Mouse (Mus musculus): Measurements from ENCODE around the gene Magi1. TPM values are rescaled to one million over a fixed set of nuclear protein-coding genes. Genes with fewer than 3 reads are reported as not detected.

The Magi1 gene
- total RNA-seq, 2 experiments from 2014 or later, result 27.2 to 29.0 TPM

DNA sequence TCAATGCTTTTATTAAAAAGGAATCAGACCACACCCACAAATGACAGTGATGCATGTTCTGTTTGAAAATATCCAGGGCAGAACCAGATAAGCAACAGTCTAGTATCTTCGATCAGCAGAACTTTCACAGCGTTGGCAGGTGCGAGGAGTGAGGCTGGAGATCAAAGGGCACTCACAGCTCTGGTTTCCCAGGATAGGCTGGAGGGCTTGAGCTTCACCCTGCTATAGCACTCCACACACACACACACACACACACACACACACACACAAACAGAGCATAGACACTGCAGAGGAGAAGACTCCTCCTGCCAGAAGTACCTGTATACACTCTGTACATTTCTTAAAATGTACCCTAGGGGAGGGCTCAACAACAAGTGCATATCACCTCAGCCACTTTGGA is 214.3 kb downstream of the Magi1 start:
- DNase-seq (ENCODE audit: low spot score in 2 of 2), result no peak

DNA sequence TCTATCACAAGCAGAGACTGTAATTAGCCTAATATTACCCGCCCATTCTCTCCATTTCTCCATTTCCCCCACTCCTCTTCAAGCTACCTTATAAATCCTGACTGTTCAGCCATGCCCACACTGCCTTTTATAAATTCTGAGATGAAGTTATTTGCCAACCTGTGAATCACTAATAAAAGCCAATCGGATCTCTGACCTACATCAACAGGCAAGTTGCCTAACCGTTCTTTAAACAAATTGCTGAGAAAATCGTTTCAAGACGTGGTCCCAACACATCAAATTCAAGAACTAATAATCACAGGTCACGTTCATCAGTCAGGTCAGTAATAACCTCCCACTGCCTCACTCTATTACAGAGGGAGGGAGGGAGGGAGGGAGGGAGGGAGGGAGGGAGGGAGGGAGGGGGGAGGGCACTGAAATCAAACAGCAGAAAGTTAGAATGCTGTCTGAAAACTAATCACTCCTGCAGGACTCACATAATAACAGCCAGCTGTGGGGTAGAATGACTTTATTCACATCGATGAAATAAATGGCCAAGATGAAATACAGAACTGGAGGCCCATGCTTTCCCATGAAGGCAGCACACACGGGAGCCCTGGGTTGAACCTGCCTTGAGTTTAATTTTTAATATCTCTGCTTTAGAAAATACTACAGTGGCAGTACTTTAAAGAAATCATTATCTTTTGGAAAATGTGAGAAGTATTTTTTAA is 215.8 kb downstream of the Magi1 start:
- DNase-seq (ENCODE audit: low spot score in 2 of 2), result no peak

DNA sequence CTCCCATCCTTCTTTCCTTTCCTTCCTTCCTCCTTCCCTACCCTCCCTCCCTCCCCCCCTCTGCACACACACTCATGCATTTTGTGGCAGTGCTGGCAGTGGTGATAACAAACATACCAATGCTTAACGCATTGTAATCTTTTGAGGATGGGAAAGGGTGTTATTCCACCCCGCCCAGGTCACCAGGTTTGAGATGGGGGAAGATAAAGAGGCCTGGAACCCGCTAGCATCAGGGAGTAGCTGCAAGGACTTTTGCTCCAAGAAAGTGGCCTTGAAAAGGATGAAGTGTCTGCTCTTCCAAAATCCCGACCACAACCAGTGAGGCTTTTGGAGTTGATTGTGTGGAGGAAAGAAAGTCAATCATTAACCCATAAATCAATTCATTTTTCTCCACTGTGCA is 218.9 kb downstream of the Magi1 start:
- DNase-seq (ENCODE audit: low spot score in 2 of 2), result no peak

DNA sequence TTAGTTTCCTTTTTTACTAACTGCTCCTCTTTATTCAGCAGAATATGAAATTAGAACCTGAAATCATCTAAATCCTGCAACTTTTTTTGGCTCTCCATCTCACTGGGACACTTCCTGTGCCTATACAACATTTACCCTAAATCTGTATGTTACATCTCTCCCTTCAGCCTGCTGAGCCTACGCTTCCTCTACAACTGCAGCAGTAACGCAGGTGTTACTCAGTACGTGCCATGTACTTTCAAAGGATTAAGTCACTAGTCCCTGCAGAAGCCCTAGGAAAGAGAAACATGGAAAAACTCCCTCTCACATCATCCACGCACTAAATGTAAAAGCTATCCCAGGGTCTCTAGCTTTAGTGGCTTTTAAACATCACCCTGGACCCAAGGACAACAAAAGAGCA is 220.2 kb downstream of the Magi1 start:
- DNase-seq (ENCODE audit: low spot score in 2 of 2), result no peak

DNA sequence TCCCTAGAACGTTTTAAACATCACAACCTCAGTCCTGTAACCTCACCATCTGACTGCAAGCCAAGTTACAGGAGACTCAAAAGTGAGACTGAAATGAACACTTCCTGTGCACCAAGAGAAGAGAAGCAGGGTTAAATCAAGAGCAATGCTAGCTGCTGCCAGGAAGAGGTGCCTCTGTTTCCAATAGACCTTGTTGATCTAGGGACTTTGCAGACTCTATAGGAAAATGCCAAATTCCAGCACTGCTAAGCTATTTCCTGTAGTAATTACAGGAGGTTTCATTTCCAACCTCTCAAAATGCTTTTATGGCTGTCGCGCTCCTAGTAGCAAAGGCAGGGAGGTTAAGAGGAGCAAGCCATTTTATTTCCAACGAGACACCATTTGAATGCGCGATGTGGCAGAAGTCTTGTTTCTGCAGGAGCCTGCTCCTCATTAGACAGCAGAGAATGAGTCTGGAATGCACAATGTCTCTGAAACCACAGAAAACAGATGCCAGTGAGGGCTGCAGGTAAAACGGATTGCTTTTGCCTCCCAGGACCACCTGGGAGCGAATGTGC is 222.2 kb downstream of the Magi1 start:
- DNase-seq (ENCODE audit: low spot score in 2 of 2), result no peak

DNA sequence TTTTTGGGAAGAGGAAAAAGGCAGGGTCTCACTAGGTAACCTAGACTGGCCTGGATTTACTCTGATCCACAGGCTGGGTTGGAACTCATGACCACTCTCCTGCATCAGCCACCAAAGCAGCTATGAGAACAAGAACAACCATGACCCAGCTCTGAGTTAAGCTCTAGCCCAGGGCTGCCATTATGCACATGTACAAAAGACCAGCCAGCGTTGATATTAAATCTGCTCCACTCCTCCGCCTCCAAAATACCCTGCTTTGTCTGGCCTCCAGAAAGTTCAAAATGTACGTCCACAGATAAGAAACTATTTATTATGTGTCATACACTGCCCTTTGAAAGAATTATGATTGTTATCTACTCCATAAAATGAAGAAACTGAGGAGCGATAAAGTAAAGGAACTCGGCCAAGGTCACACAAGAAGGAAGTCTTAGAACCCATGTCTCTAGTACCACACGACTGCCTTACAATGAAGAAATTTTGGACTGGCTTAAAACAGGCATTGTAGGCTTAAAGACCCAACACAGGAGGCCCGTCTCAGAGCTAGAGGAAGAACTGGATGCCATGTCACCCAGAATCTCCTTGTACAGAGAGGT is 223.0 kb downstream of the Magi1 start:
- no peak for DNase-seq (ENCODE audit: low spot score in 2 of 2)

DNA sequence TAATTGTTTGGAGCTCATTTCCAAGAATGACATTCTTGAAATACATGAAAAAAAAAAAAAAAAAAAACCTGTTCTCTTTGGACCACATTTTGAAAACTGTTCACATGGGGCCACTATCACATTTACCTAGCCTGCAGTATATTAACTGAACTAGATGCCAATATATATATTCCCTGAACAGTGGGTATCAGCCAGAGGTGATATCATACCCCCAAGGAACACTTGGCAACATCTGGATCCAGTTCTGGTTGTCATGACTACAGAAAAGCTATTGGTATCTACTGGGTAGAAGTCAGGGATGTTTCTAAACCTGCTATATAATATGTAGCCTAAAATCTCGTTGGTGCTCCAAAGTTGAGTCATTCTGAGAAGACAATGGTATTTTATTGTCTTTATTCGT is 224.6 kb downstream of the Magi1 start:
- DNase-seq (ENCODE audit: low spot score in 2 of 2), result no peak

DNA sequence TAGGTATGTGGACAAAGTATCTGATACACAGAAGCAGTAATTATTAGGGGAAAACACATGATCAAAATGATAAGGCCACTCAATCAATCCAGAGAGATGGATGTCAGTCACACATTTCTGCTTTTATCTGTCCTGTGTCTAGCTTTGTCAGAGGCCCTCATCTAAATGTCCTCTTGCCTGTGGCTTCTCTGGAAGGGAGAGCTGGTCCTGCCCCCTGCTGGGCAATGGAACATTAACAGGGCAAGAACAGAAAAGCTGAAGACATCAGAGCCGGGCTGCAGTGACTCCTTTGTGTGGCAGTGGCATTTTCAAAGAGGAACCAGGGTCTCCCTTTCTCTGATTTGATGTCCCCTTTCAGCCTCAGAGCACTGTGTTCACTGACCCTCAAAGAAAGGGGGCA is 229.8 kb downstream of the Magi1 start:
- DNase-seq (ENCODE audit: low spot score in 2 of 2), result peak in 1 of 2 experiments; percentile 36

DNA sequence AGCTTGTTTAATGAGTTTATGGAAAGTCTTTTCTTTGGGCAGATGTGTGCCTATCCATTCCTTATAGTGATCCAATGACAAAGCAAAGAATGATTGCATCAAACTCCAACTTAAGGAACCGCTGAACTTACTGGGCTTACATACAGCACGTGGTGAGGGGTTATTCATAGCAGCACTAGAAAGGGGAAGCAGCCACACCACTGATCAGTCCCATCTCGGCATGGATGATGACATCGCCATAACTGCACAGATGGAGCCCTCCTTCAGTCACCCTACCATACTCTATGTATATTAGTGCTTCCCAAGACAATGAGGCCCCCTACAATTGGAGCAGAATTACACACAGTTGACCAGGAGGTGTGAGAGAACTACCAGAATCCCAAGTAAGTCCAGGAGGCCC is 238.5 kb downstream of the Magi1 start:
- no peak for DNase-seq (ENCODE audit: low spot score in 2 of 2)

DNA sequence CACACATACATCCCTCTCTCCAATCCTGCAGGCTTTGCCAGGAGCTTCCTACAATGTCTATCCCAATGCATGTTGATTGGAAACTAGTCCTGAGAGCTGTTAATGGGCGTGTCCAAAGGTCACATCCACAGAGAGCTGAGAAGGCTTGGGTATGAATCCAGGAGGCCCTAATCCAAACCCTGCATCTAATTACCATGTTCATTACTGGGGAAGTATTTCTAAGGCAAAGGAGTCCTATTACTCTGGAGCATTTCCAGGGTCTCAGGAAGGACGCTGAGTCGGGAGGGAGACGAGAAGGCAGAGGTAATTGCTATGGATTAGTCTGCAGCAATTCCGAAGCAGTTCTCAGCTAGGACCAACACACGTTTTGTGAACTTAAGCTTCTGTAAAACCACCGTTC is 240.3 kb downstream of the Magi1 start:
- no peak for DNase-seq (ENCODE audit: low spot score in 2 of 2)

DNA sequence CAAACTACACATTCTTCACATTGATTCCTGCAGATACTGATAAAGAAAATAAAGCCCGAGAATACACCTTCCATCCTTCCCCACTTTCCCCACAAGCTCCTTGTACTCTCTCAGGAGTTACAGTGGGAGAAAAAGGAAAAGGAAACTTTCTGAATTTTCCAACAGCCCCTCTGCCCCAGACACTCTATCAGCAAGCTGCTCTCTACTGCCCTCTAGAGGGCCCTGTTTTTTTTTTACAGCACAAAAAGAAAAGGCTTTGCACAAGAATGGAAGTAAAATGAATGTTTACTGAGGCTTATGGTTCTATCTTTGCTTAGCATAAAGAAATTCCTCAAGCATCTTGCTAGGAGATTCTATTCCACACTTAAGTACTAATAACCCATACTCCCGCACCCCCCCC is 243.6 kb downstream of the Magi1 start:
- no peak for DNase-seq (ENCODE audit: low spot score in 2 of 2)

DNA sequence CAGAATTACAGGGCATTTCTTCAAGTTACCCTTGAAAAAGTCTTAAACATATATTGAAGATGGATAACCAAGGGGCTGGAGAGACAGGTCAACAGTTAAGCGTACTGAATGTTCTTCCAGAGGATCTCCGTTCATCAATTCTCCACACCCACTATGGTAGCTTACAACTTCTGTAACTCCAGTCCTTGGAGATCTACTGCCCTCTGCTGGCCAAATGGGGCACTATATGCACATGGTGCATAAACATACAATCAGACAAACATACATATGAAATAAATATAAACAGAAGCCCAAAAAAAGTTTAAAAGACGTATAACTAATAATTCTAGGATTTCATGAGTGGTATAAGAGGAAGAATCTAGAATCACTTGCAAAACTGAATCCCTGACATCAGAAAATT is 244.8 kb downstream of the Magi1 start:
- no peak for DNase-seq (ENCODE audit: low spot score in 2 of 2)

DNA sequence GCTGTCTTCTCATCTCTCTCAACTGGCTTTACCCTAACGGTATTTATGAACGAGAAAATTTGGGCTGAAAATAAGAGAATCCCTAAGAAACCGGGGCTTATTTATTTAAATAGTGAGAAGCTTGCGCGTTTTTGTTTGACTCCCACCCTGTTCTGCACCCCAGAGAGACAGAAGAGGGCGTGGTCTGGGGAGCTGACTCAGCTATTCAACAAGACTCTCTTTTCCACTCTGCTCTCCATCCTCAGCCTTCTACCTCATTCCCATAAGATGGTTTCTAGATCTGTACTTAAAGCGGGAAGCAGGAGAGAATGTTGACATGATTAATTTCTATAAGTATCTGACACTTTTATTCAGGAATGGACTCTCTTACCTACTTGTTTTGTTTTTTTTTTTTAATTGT is 247.2 kb downstream of the Magi1 start:
- no peak for DNase-seq (ENCODE audit: low spot score in 2 of 2)

DNA sequence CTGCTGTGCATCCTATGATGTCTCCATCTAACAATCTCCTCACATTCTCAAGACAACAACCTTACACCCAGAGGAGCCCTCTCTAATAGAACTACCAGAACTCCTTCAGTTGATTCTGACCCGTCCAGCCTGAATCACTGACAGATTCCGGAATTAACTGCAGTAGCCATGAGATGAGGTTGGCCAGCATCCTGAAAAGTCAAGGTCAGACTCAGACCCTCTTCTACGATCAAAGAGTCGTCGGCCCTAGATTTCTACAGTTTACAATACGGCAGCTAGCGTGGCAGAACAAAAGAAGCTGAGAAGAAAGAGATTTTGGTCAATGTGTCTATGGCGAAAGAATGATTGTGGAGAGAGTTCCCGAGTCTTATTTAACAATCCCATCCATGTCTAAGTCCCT is 257.4 kb downstream of the Magi1 start:
- DNase-seq (ENCODE audit: low spot score in 2 of 2), result no peak

DNA sequence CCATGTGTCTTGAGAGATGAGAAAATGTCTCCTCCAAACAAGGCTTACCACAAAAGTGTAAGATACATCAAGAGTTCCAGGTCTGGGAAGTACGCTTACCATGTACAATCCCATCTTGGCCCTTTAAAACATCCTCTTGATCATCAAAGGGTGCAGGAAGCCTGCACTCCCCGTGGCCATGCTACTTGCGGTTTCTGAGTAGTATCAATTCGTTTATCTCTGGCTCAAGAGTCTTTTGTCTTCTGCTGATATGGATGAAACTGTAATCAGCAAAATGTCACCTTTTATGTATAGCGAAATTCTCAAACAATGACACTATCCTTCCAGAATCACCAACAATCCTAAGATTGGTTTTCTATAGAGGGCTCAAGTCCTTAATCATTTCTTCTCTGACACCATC is 261.3 kb downstream of the Magi1 start:
- no peak for DNase-seq (ENCODE audit: low spot score in 2 of 2)

DNA sequence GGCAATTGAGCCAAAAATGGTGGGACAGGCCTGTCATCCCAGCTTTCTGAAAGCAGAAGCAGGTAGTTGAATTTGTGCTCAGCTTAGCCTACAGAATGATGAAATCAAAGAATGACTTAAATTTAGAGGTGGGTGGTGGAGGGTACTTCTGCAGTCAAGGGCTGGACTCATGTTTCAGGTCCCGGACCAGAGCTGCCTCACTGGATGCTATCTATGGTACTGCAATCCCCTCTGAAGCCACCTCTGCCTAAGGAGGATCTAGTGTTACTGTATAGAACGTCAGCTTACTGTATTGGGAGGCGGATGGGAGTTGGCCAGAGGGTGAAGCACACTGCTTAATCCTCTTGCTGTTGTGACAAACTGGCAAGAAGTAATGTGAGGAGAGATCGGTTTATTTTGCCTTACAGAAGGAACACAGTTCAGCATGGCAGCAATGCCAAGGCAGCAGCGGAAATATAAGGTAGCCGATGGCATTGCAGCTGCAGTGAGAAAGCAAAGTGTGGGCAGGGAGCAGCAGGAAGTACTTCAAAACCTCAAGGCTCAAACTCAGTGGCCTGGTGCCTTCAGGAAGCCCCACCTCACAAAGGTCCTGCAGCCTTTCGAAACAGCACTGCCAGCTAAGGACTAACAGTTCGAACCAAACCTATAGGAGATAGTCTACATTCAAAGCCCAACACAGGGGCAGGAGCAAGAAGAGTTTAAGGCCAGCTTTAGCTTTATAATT is 262.3 kb downstream of the Magi1 start:
- no peak for DNase-seq (ENCODE audit: low spot score in 2 of 2)

DNA sequence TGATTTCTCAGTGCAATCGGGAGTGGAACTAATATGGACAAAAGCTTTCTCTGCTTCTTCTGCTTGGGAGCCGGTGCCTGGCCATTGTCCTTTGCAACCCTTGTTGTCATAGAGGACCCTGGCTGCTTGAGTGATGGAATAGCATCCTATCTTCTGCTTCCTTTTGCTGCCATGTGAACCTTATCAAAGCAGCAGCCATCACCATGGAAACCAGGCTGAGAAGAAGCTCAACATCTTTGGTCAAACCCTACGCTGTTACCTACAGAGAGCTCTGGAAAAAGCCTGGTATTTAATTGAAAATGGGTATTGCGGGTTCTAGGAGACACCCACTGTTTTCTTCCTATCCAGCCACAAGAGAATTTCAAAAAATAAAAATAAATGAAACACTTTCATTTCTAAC is 263.2 kb downstream of the Magi1 start:
- no peak for DNase-seq (ENCODE audit: low spot score in 2 of 2)

DNA sequence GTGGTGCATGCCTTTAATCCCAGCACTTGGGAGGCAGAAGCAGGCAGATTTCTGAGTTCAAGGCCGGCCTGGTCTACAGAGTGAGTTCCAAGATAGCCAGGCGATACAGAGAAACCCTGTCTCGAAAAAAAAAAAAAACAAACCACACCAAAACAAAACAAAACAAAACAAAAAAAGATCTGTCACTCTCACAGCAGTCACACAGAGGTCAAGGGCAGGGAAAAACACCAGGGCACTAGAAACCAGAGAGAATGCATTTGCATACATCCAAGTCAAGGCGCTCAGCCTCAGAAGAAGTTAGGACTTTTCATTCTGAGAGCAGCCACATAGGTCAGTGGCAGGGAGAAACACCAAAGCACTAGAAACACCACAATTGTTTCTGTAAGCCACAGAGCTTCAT is 263.8 kb downstream of the Magi1 start:
- no peak for DNase-seq (ENCODE audit: low spot score in 2 of 2)

DNA sequence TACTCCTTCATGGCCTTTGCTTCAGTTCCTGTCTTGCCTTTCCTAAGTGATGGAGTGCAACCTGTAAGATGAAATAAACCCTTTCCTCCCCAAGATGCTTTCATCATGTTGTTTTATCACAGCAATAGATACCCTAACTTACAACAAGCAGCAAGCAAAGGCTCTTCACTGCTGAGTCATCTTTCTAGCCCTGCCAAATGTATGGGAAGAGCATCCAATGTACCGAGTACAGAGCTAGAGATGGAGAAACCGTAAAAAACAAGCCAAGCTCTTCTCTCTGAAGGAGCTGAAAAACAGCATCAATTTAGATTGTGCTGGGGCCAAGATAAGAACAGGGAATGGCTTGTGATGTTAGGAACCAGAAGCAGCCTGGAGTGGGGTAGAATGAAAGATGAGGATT is 270.0 kb downstream of the Magi1 start:
- DNase-seq (ENCODE audit: low spot score in 2 of 2), result no peak

DNA sequence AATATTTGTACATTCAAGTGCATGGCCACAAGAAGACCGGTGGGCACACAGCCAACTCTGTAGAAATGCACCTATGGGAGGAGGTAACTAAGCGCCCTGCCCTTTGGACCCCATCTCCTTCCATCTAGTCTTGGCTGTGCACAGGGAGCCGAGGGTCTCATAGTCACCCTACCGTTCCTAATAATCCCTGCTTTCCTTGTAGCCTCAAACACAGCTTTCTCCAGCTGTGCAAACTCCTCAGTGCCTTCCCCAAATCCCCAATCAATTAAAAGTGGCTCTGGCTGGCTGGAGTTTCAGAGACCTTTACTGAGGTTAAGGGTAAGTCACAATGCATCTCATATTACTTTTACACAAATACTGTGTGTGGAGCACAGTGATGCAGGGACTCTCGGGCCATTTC is 271.8 kb downstream of the Magi1 start:
- no peak for DNase-seq (ENCODE audit: low spot score in 2 of 2)

DNA sequence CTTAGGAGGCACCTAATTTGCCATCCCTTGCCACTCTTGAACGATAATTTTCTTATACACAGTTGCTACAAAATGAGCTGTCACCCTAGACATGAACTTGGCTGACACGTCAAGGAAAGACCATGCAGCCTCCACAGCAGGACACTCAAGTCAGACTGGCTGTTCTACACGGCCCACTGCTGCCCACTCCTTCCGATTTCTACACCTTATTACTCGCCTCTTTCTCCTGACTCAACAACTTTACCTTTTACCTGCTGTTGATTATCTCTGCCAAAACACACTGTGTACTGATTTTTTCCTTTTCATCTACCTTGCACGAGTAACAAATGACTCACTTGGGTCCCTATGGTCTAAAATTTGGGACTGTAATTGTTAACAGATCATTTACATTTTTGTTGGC is 272.2 kb downstream of the Magi1 start:
- no peak for DNase-seq (ENCODE audit: low spot score in 2 of 2)

DNA sequence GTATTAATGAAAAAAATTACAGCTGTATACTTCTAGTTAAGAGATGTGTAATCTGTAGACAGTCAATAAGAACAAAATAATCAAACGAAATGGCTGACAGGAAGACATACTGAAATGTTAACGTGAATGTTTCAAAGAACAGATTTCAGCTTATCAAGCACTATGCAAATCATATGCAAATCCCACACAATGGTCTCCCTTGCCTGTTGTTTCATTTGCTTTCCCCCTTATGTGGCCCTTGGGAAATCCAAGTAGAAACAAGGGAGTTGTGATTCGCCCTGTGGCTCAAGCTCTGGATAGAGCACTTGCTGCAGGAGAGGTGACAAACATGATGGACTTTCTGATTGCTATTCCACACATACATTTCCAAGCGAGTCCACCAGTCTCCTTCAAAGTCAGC is 275.1 kb downstream of the Magi1 start:
- DNase-seq (ENCODE audit: low spot score in 2 of 2), result no peak
